Mouse (Mus musculus) inflammation-experienced regulatory T-cells, adult 6 months (primary cell): Measurements from ENCODE around the gene Panx2. TPM values are rescaled to one million over a fixed set of nuclear protein-coding genes. Genes with fewer than 3 reads are reported as not detected.

Experiments used
- ATAC-seq: one replicate; pipeline ENCODE4 v1.8.0; 2017
- polyA plus RNA-seq, 3 experiments: library from polyadenylated mRNA; unstranded; fragments of 100-300 nt; shearing (Covaris generic); gene quantifications; one replicate each; pipeline ENCODE4 v1.2.1; 2017

The Panx2 gene
- polyA plus RNA-seq = not detected

- ATAC-seq = no peak
Observed at GRCm38 (mm10) chr15:89059161-89059931, at the start of gene Panx2. Panx2 (plus strand) TSS chr15:89059734.

DNA sequence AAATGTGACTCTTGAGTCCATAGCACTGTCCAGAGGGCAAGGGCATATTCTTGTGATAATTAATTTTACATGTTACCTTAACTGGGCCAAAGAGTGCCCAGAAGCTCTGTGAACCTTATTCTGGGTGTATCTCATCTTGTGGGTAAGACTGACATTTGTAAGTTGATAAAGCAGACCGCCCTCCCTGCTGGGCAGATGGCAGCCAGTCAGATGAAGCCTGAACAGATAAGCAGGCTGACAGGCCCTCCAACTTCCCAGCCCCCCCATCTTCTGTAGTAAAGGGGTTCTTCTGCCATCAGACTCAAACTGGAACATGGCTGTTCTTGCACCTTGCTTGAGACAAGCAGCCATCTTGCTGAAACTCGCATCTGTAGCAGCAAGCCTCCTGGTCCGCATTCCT, 42.8 kb upstream of the Panx2 start:
- ATAC-seq = no peak

DNA sequence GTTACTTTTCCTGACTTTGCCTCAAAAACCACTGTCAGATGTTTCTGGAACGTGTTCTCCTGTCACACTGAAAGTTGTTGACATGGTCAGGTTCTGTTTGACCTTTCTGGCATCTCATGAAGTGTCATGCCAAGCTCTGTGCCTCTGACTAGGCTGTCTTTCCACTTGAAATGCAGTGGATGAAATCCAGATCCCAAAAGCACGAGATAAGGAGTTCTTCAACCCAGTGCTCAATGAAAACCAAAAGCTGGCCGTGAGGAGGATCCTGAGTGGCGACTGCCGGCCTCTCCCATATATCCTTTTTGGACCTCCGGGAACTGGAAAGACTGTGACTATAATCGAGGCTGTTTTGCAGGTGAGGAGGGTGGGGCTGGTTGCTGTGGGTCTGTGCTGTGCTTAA, 39.4 kb upstream of the Panx2 start:
- ATAC-seq = no peak

DNA sequence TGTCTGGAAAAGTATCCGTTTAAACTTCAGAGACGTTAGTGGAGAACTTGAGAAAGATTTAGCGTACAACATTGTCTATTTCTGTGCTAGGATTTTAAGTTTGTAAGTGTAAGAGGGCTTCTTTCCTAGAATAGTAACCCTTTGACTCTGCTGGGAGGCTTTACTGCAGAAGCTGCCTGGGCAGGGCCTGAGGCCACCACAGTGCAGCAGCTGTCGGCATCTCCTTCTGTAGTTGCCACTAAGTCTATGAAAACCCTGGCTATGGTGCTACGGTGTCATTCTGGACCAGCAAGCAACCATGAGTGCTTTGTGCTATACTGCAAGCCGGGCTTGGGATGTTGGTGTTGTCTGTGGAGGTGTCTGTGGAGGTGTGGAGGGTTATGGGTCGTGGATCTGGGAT, 39.0 kb upstream of the Panx2 start:
- no peak for ATAC-seq

DNA sequence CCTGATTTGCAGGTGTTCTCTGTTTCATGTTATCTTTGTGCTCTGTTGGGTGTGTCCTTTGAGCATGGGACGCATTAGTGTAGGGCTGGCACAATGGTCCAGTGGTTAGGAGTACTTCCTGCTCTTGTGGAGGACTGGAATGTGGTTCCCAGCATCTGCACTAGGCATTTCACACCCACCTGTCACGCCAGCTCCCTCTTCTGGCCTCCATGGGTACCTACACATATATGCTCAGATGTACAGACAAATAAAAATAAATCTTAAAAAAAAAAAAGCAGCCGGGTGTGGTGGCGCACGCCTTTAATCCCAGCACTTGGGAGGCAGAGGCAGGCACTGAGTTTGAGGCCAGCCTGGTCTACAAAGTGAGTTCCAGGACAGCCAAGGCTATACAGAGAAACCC, 15.2 kb upstream of the Panx2 start:
- no peak for ATAC-seq

DNA sequence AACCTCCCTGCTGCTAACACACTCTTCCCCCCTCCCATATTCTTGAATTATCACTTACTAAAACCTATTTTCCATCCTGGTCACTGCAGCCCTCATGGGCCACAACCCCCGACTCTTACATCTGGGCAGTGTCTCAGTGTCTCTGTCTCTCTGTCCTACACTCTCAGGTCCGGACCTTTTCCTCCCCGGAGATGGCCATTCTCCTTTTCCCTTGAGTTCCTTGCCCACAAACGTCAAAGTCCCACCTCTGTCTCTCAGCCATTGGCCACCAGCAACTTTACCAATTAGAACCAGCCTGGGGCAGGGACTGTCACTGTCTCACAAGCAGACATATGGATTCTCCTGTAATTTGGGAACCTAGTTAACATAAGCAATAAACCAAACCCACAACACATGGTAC, 13.2 kb upstream of the Panx2 start:
- ATAC-seq = no peak

DNA sequence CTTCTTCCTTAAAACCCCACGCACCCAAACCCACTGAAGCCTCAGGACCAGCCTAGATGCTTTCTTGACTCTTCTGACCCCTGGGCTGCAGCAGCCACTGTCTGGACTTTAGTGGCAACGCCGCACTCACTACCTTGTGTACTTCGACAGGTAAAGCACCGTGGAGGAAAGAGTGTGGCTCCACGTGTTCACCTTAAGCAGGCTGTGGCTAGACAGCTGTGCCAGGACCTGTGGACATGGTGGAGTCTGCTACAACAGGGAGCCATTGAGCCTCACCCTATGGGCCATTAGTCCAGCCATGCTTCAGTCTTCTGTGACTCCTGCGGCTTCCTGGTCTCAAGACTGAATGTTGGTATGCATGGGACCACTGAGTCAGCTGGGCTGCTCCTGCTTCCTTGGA, 4.9 kb upstream of the Panx2 start:
- no peak for ATAC-seq

GRCm38 (mm10) chr15:89058736-89059135, 798 bp upstream of the Panx2 start:
- no peak for ATAC-seq

- ATAC-seq = no peak
Observed at GRCm38 (mm10) chr15:89060032-89060681, 623 bp downstream of the Panx2 start.

GRCm38 (mm10) chr15:89060811-89061460, 1.4 kb downstream of the Panx2 start:
- ATAC-seq = no peak

DNA sequence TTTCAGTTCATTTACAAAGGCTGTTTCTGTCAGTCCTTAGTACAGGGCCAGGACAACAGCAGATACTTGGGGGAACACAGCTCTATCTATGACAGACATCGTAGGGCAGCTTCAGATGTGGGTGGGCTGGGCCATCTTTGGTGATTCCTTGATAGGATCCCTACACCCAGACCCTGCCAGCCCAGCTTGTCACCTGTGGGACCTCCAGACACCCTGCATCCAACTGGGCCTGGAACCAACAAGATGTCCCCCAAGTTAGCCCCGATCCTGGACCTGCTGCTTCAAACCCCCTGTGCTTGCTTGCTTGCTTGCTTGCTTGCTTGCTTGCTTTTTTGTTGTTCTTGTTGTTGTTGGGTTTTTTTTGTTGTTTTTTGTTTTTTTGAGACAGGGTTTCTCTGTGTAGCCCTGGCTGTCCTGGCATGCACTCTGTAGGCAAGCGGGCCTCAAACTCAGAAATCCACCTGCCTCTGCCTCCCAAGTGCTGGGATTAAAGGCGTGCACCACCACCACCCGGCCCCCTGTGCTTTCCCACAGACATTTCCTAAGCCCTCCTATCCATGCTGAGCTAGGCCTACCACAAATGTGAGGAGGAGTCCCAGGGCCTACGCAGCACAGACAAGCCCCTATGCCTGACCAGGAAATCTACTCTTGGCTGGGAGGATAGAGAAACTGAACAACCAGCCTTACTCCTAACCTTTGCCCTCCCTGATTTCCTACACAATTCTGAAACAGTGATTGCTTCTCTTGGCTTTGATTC, 2.4 kb downstream of the Panx2 start:
- ATAC-seq = no peak

DNA sequence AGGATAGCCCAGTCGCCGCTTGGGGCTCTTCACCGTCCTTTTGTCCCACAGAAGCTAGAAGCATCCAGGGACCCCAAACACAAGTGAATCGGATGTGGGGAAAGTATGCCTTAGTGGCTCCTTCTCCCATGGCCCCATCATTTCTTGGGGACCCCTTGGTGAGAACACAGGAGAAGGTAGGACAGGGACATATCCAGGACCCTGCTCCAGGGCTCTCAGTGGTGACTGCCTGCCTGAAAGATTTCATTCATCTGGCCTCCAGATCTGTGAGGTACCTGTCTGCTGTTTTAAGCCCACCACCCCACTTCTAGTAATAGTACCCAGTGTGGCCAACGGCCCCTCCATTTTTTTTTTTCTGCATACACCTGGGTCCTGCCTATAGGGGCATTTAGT, 3.0 kb downstream of the Panx2 start:
- no peak for ATAC-seq

DNA sequence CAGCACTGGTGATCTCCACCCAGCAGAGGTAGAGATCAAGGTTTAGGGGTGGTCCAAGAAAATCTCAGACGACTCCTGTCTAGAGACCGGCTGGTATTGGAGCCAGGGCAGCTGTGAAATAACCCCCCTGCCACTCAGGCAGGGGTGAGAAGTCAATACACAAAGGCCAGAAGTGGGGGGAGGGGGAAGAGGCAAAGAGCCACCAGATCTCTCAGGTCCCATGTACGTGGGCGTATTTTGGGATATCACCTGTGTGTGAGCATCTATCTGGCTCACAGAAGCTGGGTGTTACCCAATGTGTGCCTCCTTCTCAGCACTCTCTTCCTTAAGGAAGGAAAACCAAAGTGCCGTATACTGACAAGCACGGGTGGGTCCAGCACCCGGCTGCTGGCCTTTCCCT, 3.5 kb downstream of the Panx2 start:
- no peak for ATAC-seq

- no peak for ATAC-seq
Observed at GRCm38 (mm10) chr15:89063536-89063935, 4.0 kb downstream of the Panx2 start.

- no peak for ATAC-seq
Observed at GRCm38 (mm10) chr15:89064891-89065290, 5.4 kb downstream of the Panx2 start.

DNA sequence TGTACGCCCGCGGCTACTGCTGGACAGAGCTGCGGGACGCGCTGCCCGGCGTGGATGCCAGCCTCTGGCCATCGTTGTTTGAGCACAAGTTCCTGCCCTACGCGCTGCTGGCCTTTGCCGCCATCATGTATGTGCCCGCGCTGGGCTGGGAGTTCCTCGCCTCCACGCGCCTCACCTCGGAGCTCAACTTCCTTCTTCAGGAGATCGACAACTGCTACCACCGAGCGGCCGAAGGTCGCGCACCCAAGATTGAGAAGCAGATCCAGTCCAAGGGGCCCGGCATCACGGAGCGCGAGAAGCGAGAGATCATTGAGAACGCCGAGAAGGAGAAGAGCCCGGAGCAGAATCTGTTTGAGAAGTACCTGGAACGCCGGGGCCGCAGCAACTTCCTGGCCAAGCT, 8.1 kb downstream of the Panx2 start:
- ATAC-seq = no peak

GRCm38 (mm10) chr15:89068226-89068625, 8.7 kb downstream of the Panx2 start:
- ATAC-seq = no peak

DNA sequence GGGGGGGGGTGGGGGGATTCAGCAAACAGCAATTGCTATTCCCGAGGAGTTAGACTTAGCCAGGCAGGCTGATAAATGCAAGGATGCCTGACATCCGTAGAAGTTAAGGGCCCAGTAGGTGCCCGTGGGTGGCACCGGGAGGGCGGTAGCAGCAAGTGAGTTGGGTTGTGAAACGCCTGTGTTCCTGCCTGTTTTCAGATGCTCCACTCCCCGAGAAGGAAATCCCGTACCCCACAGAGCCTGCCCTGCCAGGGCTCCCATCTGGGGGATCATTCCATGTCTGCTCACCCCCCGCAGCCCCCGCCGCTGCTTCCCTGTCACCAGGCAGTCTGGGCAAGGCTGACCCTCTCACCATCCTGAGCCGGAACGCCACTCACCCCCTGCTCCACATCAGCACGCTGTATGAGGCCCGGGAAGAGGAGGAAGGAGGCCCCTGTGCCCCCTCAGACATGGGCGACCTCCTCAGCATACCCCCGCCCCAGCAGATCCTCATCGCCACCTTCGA, 9.9 kb downstream of the Panx2 start:
- no peak for ATAC-seq

DNA sequence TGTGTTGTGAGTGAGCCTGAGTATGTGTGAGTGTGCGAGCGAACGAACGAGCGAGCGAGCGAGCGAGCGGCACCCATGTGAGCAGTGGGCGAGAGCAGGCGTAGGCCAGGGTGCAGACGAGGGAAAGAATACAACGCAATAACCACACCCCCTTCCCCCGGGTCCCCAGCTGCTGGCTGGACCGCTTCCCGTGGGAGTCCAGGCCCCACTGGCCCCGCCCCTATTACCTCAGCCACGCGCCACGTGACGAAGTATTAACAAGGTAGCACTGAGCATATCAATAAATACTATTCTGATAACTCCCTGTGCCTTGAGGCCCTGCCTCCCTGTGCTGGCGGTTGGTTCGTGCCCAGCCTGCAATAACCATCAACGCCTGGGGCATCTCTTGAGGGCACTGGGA, 11.1 kb downstream of the Panx2 start:
- ATAC-seq = no peak

- ATAC-seq = no peak
Observed at GRCm38 (mm10) chr15:89073993-89074603, 14.6 kb downstream of the Panx2 start.

GRCm38 (mm10) chr15:89074613-89075477, 15.3 kb downstream of the Panx2 start, which contains the start of gene Trabd:
Trabd (plus strand) TSS chr15:89075124.
- no peak for ATAC-seq
